Mouse (Mus musculus): ENCODE data around the gene Dock6.

DNA sequence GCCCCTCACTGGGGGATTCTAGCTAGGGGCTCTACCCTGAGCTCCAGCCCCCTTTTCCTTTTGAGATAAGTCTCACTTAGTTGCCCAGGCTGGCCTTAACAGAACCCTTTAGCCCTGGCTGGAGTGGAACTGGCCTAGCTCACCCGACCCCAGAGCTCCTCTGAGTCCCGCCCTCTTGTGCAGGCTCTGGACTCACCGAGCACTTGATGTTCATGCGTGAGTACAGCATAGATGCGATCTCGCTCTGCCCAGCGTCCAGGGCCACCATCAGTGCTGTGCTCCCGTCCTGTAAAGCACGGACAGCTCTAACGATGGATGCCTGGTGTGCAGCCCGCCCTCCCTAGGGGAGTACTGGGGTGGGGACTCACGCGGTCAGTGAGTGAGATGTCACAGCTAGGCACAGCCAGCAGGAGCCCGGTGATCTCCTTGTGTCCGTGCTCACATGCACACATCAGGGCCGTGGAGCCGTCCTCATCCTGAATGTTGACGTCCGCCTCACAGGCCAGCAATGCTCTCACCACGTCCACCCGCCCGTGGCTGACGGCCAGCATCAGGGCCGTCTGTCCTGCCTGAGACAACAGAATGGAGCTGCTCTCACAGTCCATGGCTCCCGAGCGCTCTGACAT is 82.8 kb downstream of the Dock6 start:
- TF ChIP-seq CTCF (IDR thresholded peaks at IDR 0.05; ENCODE audit: extremely low read depth, insufficient read depth, insufficient read length, insufficient replicate concordance) (no peak), POLR2A (IDR thresholded peaks at IDR 0.05; ENCODE audit: low read depth, low read length) (no peak)
